Mouse (Mus musculus) myocyte (in vitro differentiated cells): ENCODE measurements around the gene Prickle4.

Experiments used
- E2F4 ChIP-seq: IDR thresholded peaks from one replicate; pipeline ENCODE4 v1.6.1; 2011; ENCODE audit warnings: mild to moderate bottlenecking, control low read depth, moderate library complexity; ENCODE audit not compliant: insufficient read depth
- MAX ChIP-seq: IDR thresholded peaks from one replicate; pipeline ENCODE4 v1.6.1; 2011; ENCODE audit warnings: low read depth, mild to moderate bottlenecking, control low read depth
- MYOG ChIP-seq, 3 experiments: IDR thresholded peaks; one replicate each; pipeline ENCODE4 v1.6.1; 2011; ENCODE audit warnings: control low read depth in 2 of 3, low read depth in 2 of 3, mild to moderate bottlenecking in 2 of 3; ENCODE audit not compliant: insufficient read length in 2 of 3, control insufficient read depth in 1 of 3, insufficient read depth in 1 of 3
- POLR2A ChIP-seq: IDR thresholded peaks from one replicate; pipeline ENCODE4 v1.6.1; 2011; ENCODE audit warnings: low read depth, mild to moderate bottlenecking, control low read depth, moderate library complexity; ENCODE audit not compliant: insufficient read length
- POLR2AphosphoS2 ChIP-seq: IDR thresholded peaks from one replicate; pipeline ENCODE4 v1.6.1; 2011; ENCODE audit warnings: low read depth, control low read depth; ENCODE audit not compliant: insufficient read length
- REST ChIP-seq: IDR thresholded peaks from one replicate; pipeline ENCODE4 v1.6.1; 2011; ENCODE audit warnings: mild to moderate bottlenecking, control low read depth, moderate library complexity; ENCODE audit not compliant: insufficient read depth, insufficient read length
- TCF12 ChIP-seq: IDR thresholded peaks from one replicate; pipeline ENCODE4 v1.6.1; 2011; ENCODE audit warnings: mild to moderate bottlenecking, control low read depth; ENCODE audit not compliant: poor library complexity, insufficient read depth, severe bottlenecking
- USF1 ChIP-seq: IDR thresholded peaks from one replicate; pipeline ENCODE4 v1.6.1; 2011; ENCODE audit warnings: low read depth, mild to moderate bottlenecking, control low read depth, moderate library complexity

DNA sequence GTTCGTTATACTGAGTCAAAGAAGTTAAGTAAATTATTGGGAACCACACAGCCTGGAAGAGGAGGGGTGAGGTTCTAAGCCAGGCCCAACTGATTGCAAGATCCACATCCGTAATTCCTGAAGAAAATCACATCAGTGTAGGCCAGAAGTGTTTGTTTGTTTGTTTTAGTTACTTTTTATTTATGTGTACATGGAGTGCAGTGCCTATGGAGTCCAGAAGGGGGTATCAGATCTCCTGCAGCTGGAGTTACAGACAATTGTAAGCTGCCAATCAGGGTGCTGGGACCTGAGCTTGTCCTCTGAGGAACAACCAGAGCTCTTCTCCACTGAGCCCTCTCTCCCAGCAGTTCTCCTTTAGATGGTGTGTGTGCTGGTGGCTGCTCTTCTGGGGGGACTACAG, 45.6 kb upstream of the Prickle4 start:
- TF ChIP-seq POLR2A, result no peak
- TF ChIP-seq MAX, result no peak
- no peak for TF ChIP-seq TCF12
- TF ChIP-seq POLR2AphosphoS2, result no peak
- TF ChIP-seq REST, result no peak
- TF ChIP-seq USF1, result no peak
- TF ChIP-seq MYOG (IDR thresholded peaks at IDR 0.05; ENCODE audit: control insufficient read depth in 1 of 3, insufficient read depth in 1 of 3, insufficient read length in 2 of 3, low read depth in 2 of 3), result no peak
- TF ChIP-seq E2F4, result no peak
